Mouse (Mus musculus): ENCODE measurements around the gene Trappc3.
"Not testable (repeated sequence)": the region's sequence is repeated elsewhere in the genome, so short reads cannot be mapped to it uniquely, and the experiment has no call there.

Gene Trappc3

GRCm38 (mm10) chr4:126262119-126262807 is at the start of gene Trappc3:
TSS of gene Trappc3 (plus strand) at chr4:126262325.
- DNase-seq: peak; percentile 98

DNA sequence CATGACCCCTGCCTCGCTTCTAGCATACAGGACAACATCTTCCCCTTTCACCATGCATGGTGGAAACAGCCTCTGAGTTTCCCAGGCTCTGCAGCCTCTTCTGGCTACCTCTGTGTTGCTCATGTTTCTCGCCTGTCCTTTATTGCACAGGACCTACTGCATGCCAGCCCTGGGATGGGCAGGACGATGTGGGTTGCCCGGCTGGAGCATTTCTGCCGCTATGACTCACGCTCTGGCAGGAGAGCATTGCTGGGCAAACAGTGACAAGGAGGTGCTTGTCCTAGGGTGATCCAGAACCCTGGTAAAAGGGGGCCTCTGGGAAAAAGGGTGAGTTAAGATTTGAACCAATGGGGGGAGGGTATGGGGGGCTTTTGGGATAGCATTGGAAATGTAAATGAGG is 44.4 kb upstream of the Trappc3 start:
- DNase-seq: no peak

DNA sequence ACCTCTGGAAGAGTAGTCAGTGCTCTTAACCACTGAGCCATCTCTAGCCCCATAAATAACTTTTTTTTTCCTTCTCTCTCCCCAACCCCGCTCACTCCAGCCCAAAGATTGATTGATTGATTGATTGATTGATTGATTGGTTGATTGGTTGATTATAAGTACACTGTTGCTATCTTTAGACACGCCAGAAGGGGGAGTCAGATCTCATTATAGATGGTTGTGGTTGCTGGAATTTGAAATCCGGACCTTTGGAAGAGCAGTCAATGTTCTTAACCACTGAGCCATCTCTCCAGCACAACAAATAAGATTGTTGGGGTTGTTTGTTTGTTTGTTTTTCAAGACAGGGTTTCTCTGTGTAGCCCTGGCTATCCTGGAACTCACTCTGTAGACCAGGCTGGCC is 42.6 kb upstream of the Trappc3 start:
- not testable (repeated sequence) for DNase-seq

DNA sequence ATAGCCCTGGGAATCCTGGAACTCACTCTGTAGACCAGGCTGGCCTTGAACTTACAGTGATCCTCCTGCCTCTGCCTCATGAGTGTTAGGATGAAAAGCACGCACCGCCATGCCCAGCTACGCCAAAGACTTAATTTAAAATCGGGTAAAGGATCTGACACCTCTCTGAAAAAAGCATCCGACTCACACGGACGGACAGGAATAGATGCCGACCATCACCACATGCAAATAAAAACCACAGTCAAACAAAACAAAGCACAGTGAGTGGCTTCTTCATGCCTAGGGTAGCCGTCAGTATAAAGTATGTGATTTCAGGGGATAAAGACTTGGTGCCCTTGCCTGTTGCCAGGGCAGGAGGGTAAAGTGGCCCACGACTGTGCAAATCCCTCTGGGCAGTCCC is 42.1 kb upstream of the Trappc3 start:
- DNase-seq: no peak

DNA sequence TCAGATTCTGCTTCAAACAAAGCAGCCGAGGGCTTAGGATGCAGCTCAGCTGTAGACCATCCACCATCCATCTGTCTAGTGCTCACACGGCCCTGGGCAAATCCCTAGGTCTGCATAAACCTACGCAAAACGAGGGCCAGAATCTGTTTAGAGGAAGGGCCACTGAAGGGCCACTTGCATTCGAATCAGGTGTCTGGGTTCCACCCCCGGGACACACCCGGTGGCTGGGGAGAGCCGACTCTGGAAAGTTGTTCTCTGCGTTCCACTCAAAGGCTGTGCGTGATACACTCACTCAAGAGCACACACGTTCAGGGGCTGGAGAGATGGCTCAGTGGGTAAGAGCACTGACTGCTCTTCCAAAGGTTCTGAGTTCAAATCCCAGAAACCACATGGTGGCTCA is 39.5 kb upstream of the Trappc3 start:
- DNase-seq: no peak

DNA sequence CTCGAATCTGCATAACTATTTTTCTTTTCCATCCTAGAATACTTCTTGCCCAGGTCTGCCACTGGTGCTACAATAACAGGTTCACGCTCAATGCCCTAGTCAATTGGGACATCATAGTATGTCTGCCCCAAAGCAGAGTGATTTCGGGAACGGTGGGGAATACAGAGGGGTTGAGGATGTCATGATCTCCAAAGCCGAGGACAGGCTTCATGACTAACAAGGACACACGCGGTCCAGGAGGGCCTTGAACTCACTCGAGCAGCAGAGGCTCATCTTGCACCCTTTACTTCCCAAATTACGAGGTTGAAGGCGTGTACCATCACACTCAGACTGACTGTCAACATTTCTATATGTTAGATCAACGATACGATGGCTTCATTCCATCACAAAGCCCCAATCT is 35.5 kb upstream of the Trappc3 start:
- DNase-seq: no peak

DNA sequence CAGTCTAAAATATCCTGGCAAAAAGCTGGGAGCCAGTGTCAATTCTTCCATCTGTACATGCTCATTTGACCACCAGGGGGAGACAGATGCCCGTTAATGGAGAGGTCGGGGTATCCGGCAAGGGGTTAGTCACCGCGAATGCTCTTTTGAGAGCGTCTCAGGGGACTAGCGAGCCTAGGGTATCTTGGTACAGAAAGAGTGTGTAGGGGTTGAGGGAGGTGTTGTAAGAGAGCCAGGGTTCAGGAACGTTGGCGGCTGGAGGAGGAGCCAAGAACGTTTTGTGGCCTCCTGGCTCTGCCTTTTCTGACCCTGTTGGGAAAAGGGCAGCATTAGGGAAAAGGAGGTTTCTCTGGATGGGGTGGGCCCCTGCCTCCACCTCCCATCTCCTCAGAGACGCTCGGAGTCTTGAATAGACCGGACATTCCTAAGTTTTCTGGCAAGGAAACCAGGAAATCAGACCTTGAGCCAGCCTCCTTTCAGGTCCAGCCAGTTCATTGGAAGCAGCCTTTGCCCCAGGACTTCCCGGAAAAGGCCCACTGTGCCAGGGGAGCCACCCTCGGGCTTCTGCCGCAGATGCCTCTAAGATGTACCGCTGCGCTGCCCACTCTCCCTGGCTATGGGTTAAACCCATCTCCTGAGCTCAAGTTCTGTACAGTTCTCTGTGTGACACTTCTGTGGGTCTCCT is 34.9 kb upstream of the Trappc3 start:
- peak; percentile 95 for DNase-seq

- DNase-seq: no peak
Measured at GRCm38 (mm10) chr4:126228144-126228543, 34.0 kb upstream of the Trappc3 start.

GRCm38 (mm10) chr4:126229900-126230299 is 32.2 kb upstream of the Trappc3 start:
- DNase-seq: no peak

- no peak for DNase-seq
Measured at GRCm38 (mm10) chr4:126233676-126234308, 28.3 kb upstream of the Trappc3 start.

DNA sequence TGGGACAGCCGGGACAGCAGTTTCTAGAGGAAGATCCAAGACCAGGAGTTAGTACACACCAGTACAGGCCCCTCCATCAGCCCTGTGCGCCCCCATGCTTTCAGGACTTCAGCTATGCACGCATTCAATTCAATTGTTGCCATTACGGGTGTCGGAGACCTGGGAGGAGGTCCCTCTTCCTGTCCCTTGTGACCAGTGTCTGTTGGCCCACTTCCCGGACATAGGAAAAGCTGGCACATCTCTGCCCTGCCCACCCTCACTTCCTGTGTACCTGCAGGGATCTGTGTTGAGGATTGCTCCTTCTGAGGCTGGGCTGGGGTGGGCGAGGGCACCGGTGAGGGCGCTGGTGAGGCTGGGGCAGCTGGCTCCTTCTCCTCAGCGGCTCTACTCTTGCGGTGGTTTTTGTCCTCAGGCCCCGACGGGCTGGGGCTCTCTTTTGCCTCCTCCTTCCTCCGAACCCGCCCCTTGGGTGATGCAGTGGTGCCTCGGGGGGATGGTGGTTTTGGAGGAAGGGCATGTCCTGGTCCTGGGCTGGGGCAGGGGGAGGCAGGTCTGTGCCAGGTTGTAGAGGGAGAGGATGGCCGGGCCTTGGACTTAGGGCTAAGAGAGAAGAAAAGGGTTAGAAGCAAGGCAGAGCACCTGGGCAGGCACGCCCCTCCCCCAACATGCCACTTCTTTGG is 27.5 kb upstream of the Trappc3 start:
- no peak for DNase-seq

- DNase-seq: no peak
Measured at GRCm38 (mm10) chr4:126235191-126235590, 26.9 kb upstream of the Trappc3 start.

- no peak for DNase-seq
Measured at GRCm38 (mm10) chr4:126236467-126237280, 25.5 kb upstream of the Trappc3 start.

GRCm38 (mm10) chr4:126237721-126238242 is 24.3 kb upstream of the Trappc3 start:
- DNase-seq: no peak

- DNase-seq: no peak
Measured at GRCm38 (mm10) chr4:126239862-126240475, 22.2 kb upstream of the Trappc3 start.

GRCm38 (mm10) chr4:126241956-126242355 is 20.2 kb upstream of the Trappc3 start:
- DNase-seq: no peak

GRCm38 (mm10) chr4:126242510-126242909 is 19.6 kb upstream of the Trappc3 start:
- DNase-seq: no peak

DNA sequence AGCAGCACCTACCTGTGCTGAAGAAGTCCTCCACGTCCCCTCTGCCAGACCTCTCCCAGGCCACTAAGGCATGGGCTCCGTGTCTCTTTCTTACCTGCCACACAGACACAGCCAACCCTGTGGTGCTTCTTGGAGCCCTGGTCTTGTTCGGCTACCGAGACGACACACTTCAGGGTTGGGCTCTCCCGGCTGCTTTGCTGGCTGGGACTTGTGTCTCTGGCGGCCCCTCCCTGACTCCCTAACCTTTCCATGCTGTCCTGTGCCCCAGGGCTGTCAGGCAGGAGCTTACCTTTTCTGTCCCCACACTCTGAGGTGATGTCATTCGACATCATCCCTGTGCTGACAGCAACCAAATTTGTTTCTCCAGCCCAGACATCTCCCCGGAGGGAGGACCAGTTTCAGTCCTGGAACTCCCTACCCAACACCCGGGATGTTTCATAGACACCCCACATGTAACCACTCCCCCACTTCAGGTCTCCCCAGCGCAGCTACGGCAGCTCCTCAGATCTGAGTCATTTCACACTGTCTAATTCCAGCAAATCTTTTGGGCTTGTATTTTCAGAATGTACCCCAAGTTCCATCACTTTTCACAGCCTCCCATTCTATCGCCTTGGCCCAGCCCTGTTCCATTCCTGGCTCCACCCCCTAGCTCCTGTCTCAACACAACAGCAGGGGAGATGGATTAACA is 15.8 kb upstream of the Trappc3 start:
- no peak for DNase-seq

- peak; percentile 43 for DNase-seq
Measured at GRCm38 (mm10) chr4:126248261-126248868, 13.8 kb upstream of the Trappc3 start.

GRCm38 (mm10) chr4:126250659-126251058 is 11.5 kb upstream of the Trappc3 start:
- DNase-seq: no peak
